Mouse (Mus musculus) limb, embryonic 10.5 days (tissue): Measurements from ENCODE around the gene Lrrc25. TPM values are rescaled to one million over a fixed set of nuclear protein-coding genes. Genes with fewer than 3 reads are reported as not detected.

Experiments used
- DNase-seq: peaks from one replicate; pipeline ENCODE4 v3.0.0-alpha.2; 2017; ENCODE audit warnings: low spot score
- H3K27ac ChIP-seq: fragments of 300-500 bp; sonication (generic); 2 replicates; pipeline ENCODE4 v1.5.1; 2016; ENCODE audit warnings: mild to moderate bottlenecking
- H3K27me3 ChIP-seq: fragments of 300-500 bp; sonication (generic); 2 replicates; pipeline ENCODE4 v1.6.1; 2016; ENCODE audit warnings: low read depth, mild to moderate bottlenecking; ENCODE audit not compliant: poor library complexity, severe bottlenecking
- H3K36me3 ChIP-seq: fragments of 300-500 bp; sonication (generic); 2 replicates; pipeline ENCODE4 v1.6.1; 2016; ENCODE audit warnings: mild to moderate bottlenecking, moderate library complexity
- H3K4me1 ChIP-seq: fragments of 300-500 bp; sonication (generic); 2 replicates; pipeline ENCODE4 v1.6.1; 2016
- H3K4me3 ChIP-seq: fragments of 300-500 bp; sonication (generic); 2 replicates; pipeline ENCODE4 v1.5.1; 2016; ENCODE audit warnings: mild to moderate bottlenecking, moderate library complexity
- H3K9me3 ChIP-seq: fragments of 300-500 bp; sonication (generic); replicated peaks from 2 replicates; pipeline ENCODE4 v1.6.1; 2016; ENCODE audit warnings: mild to moderate bottlenecking
- WGBS: fragments of 180-500 bp; shearing (Covaris S2); methylation state at CpG from one replicate; pipeline ENCODE4 v1.1.7; 2016; 5-methylcytosine and 5-hydroxymethylcytosine counted together
- polyA plus RNA-seq: library from polyadenylated mRNA; unstranded; fragments of >200 nt; fragmentation: Nextera tagmentation; extraction: Ambion mirVana; gene quantifications from 2 replicates; pipeline ENCODE4 v1.2.1, GENCODE M21; 2016

Lrrc25 gene
- polyA plus RNA-seq, 1 experiment from 2014 or later, result 0.64 TPM

GRCm38 (mm10) chr8:70594621-70595564 is 21.1 kb upstream of the Lrrc25 start:
- WGBS, result 12% methylated on average over 82 of the region's 82 CpGs
- no peaks in the 10 kb centered on the region for H3K9me3 ChIP-seq
- peak overlapping the region; percentile 88 for H3K27ac ChIP-seq
- peaks cover 69% of the 10 kb centered on the region for H3K4me1 ChIP-seq
- peak; percentile 70 for DNase-seq
- H3K36me3 ChIP-seq, result peaks cover 72% of the 10 kb centered on the region
- H3K27me3 ChIP-seq, result no peaks in the 10 kb centered on the region
- H3K4me3 ChIP-seq, result peak overlapping the region; percentile 78

- H3K27me3 ChIP-seq, result no peaks in the 10 kb centered on the region
- H3K4me1 ChIP-seq, result peaks cover 79% of the 10 kb centered on the region
- H3K4me3 ChIP-seq, result peak overlapping the region; percentile 78; the same call in 1 of the 2 replicates
- 94% methylated on average over 12 of the region's 12 CpGs for WGBS
- peaks cover 68% of the 10 kb centered on the region for H3K36me3 ChIP-seq
- H3K9me3 ChIP-seq, result no peaks in the 10 kb centered on the region
- no peak overlapping the region for H3K27ac ChIP-seq
- no peak for DNase-seq
These were observed 20.1 kb upstream of the Lrrc25 start for GRCm38 (mm10) chr8:70595811-70596210.

- Histone ChIP-seq H3K27ac (no peak overlapping the region), H3K9me3 (no peaks in the 10 kb centered on the region), H3K36me3 (peaks cover 66% of the 10 kb centered on the region), H3K4me3 (0 out of 2 replicates have a peak overlapping the region, but pooled peaks have one; percentile 1), H3K4me1 (peaks cover 83% of the 10 kb centered on the region), H3K27me3 (no peaks in the 10 kb centered on the region)
- no peak for DNase-seq
- 93% methylated on average over 18 of the region's 18 CpGs for WGBS
These were observed 19.7 kb upstream of the Lrrc25 start for GRCm38 (mm10) chr8:70596216-70596615.

GRCm38 (mm10) chr8:70596775-70597416 is 19.1 kb upstream of the Lrrc25 start:
- Histone ChIP-seq H3K27ac (0 out of 2 replicates have a peak overlapping the region, but pooled peaks have one; percentile 88), H3K4me3 (peak overlapping the region; percentile 54), H3K36me3 (peaks cover 65% of the 10 kb centered on the region), H3K27me3 (no peaks in the 10 kb centered on the region), H3K4me1 (peaks cover 89% of the 10 kb centered on the region), H3K9me3 (peaks cover 2% of the 10 kb centered on the region; the same call in 1 of the 2 replicates)
- WGBS, result 87% methylated on average over 17 of the region's 17 CpGs
- DNase-seq, result peak; percentile 48

- Histone ChIP-seq H3K27me3 (no peaks in the 10 kb centered on the region), H3K36me3 (peaks cover 66% of the 10 kb centered on the region), H3K4me3 (peak overlapping the region; percentile 54), H3K9me3 (peaks cover 2% of the 10 kb centered on the region), H3K27ac (peak overlapping the region; percentile 88), H3K4me1 (peaks cover 94% of the 10 kb centered on the region)
- peak; percentile 62 for DNase-seq
- 7% methylated on average over 66 of the region's 68 CpGs for WGBS
These were observed 18.3 kb upstream of the Lrrc25 start for GRCm38 (mm10) chr8:70597417-70598272.

GRCm38 (mm10) chr8:70598283-70598682 is 17.7 kb upstream of the Lrrc25 start:
- H3K27ac ChIP-seq, result peak overlapping the region; percentile 88
- peaks cover 91% of the 10 kb centered on the region for H3K4me1 ChIP-seq
- 2% methylated on average over 29 of the region's 29 CpGs for WGBS
- H3K9me3 ChIP-seq, result peaks cover 2% of the 10 kb centered on the region
- H3K36me3 ChIP-seq, result peaks cover 73% of the 10 kb centered on the region
- peak; percentile 89 for DNase-seq
- H3K27me3 ChIP-seq, result no peaks in the 10 kb centered on the region
- peak overlapping the region; percentile 54 for H3K4me3 ChIP-seq

GRCm38 (mm10) chr8:70598722-70599121 is 17.2 kb upstream of the Lrrc25 start:
- WGBS, result 17% methylated on average over 10 of the region's 10 CpGs
- Histone ChIP-seq H3K27me3 (no peaks in the 10 kb centered on the region), H3K9me3 (peaks cover 2% of the 10 kb centered on the region), H3K27ac (peak overlapping the region; percentile 88), H3K36me3 (peaks cover 77% of the 10 kb centered on the region), H3K4me3 (peak overlapping the region; percentile 54), H3K4me1 (peaks cover 86% of the 10 kb centered on the region)
- DNase-seq, result peak; percentile 71

GRCm38 (mm10) chr8:70599507-70600290 is 16.3 kb upstream of the Lrrc25 start:
- peaks cover 81% of the 10 kb centered on the region for H3K4me1 ChIP-seq
- no peaks in the 10 kb centered on the region for H3K27me3 ChIP-seq
- H3K4me3 ChIP-seq, result peak overlapping the region; percentile 54
- H3K36me3 ChIP-seq, result peaks cover 86% of the 10 kb centered on the region
- WGBS, result 86% methylated on average over 12 of the region's 12 CpGs
- no peak for DNase-seq
- H3K27ac ChIP-seq, result peak overlapping the region; percentile 88
- peaks cover 2% of the 10 kb centered on the region for H3K9me3 ChIP-seq

GRCm38 (mm10) chr8:70600473-70601270 is 15.3 kb upstream of the Lrrc25 start:
- Histone ChIP-seq H3K4me1 (peaks cover 78% of the 10 kb centered on the region), H3K36me3 (peaks cover 89% of the 10 kb centered on the region), H3K4me3 (peak overlapping the region; percentile 45), H3K27me3 (no peaks in the 10 kb centered on the region), H3K9me3 (peaks cover 2% of the 10 kb centered on the region), H3K27ac (peak overlapping the region; percentile 88)
- DNase-seq, result peak; percentile 71
- WGBS, result 21% methylated on average over 10 of the region's 10 CpGs

GRCm38 (mm10) chr8:70601271-70601649 is 14.7 kb upstream of the Lrrc25 start:
- Histone ChIP-seq H3K27me3 (no peaks in the 10 kb centered on the region), H3K27ac (peak overlapping the region; percentile 88), H3K4me1 (peaks cover 78% of the 10 kb centered on the region), H3K4me3 (peak overlapping the region; percentile 45), H3K9me3 (peaks cover 2% of the 10 kb centered on the region), H3K36me3 (peaks cover 89% of the 10 kb centered on the region)
- WGBS, result under 1% methylated on average over 26 of the region's 26 CpGs
- DNase-seq, result peak; percentile 95

GRCm38 (mm10) chr8:70602139-70602811 is 13.7 kb upstream of the Lrrc25 start:
- Histone ChIP-seq H3K27ac (peak overlapping the region; percentile 88), H3K9me3 (peaks cover 2% of the 10 kb centered on the region), H3K27me3 (no peaks in the 10 kb centered on the region), H3K36me3 (peaks cover 80% of the 10 kb centered on the region), H3K4me3 (peak overlapping the region; percentile 45; the same call in 1 of the 2 replicates), H3K4me1 (peaks cover 78% of the 10 kb centered on the region)
- DNase-seq, result no peak
- WGBS, result 95% methylated on average over 13 of the region's 13 CpGs
